Mouse (Mus musculus) testis, postnatal 14 days (tissue): ENCODE measurements around the gene Abcc4.

Experiments used
- DNase-seq: peaks from one replicate; pipeline ENCODE4 v3.0.0; 2021; ENCODE audit warnings: low spot score

Gene Abcc4

GRCm38 (mm10) chr14:118579013-118579728, 126.8 kb downstream of the Abcc4 start:
- DNase-seq = no peak

- DNase-seq = no peak
These were observed 128.1 kb downstream of the Abcc4 start for GRCm38 (mm10) chr14:118577895-118578294.

- DNase-seq = no peak
These were observed 133.3 kb downstream of the Abcc4 start for GRCm38 (mm10) chr14:118572688-118573245.

DNA sequence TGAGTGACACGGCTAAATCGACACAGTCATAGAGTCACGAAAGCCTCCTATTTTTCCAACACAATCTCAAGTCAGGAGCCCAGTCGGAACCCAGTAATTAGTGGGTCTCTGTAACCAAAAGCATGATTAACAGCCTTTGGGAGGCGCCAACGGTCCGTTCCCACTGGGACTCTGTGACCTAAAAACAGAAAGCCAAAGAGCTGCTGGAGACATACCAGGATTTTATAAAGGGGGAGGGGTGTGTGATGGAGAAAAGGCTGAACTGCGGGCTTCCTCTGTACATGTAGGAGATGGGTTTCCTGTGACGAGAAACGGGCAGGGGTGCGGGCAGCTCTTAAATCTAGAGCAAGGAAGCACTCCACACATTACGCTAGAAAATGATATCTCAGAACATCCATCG, 136.4 kb downstream of the Abcc4 start:
- no peak for DNase-seq

DNA sequence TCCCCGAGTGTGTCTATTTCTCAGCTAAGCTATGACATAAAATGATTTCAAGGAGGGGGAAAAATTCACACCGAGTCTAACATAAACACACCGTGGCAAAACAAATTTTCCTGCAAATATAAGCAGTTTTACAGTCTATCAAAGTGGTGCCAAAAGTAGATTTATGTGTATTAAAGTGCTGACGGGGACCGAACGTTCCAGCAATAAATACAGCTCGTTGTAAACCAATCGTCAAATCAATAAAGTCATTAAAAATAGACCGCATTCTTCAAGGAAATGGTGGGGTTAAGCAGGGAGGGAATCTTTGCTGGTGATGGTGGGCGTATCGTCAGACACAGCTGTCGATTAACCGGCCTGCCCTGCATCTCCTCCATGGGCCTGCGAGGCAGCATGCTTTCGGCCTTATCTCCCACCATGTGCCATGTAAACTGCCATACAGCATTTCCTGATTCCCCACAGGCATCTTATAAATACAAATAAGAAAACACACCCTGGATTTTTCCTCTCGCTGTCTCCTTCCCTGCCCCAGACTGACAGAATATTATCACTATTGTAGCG, 137.8 kb downstream of the Abcc4 start:
- DNase-seq = no peak

- no peak for DNase-seq
These were observed 139.2 kb downstream of the Abcc4 start for GRCm38 (mm10) chr14:118566809-118567208.

- DNase-seq = no peak
These were observed 139.8 kb downstream of the Abcc4 start for GRCm38 (mm10) chr14:118566214-118566688.

- no peak for DNase-seq
These were observed 140.3 kb downstream of the Abcc4 start for GRCm38 (mm10) chr14:118565696-118566095.

GRCm38 (mm10) chr14:118563570-118563969, 142.4 kb downstream of the Abcc4 start:
- no peak for DNase-seq

- no peak for DNase-seq
These were observed 153.0 kb downstream of the Abcc4 start for GRCm38 (mm10) chr14:118552901-118553475.

DNA sequence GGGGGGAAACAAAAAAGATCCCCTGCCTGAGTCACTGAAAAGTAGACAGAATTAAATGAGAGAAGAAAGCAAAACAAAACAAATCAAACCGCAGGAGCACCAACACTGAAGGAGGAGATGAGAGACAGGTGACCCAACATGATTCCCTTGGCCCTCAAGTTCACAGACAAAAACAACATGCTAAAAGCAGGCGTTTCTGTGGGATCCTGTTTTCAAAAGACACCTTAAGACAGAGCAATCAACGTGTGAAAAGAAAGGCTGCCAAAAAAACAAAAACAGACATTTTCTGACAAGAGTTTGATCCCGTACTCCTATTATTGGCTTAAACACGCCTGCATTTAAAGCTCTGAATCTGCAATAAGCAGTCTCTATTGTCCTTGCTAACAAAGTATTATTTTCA, 153.6 kb downstream of the Abcc4 start:
- no peak for DNase-seq

DNA sequence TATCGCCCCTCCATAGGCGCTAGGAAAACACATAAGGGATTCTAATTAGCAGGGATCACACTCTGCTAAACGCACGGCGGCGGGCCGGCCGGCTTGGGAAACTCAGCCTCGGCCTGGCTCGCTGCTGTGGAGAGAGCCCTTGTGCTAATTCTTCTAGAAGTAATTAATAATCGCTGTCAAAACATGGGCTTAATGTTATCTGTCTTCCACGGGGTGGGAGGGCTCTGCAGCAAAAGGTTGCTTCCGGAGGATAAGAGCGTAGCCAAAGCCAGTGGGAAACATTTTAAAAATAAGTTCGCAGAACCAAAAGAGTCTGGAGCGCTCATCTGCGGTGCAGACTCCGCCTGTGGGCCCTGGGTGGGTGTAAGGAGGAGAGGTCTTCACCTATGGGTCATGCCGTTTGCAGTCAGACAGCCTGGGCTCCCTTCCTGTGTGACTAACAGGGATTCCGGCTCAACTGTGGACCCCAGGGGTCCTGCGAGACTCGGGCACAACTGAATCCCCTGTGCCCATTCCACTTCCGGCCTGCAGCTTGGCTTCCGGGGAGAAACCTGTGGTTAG, 154.2 kb downstream of the Abcc4 start:
- DNase-seq = peak; percentile 11

DNA sequence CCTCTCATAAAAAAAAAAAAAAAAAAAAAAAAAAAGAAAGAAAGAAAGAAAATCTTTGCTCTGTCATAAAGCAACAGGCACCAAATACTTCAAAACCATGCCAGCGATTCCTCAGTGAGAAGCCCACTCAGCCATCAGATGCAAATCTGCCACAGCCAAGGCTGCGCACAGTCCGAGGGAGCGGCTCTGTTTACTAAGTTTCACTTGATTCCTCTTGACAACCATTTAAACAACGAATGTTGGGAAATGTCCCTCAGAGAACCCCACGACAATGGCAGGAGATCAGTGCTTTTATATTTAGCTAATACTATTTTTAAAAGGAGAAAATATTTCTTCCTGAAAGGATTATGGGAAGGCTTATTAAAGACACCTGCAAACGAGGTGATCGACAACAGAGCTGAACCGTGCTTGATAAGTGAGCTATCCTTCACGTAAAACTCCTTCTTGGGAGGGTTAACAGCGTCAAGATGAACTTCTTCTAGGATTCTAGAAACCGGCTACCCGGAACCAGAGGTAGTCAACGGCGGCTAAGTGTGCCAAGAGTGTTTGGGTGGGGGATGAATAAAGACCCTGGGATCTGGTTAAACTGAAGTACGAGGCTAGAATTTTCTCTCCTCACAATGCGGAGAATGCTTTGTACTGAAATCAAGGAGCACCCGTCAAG, 154.8 kb downstream of the Abcc4 start:
- no peak for DNase-seq

- DNase-seq = no peak
These were observed 161.5 kb downstream of the Abcc4 start for GRCm38 (mm10) chr14:118544493-118544892.

GRCm38 (mm10) chr14:118542947-118543346, 163.1 kb downstream of the Abcc4 start:
- no peak for DNase-seq

GRCm38 (mm10) chr14:118531539-118531938, 174.5 kb downstream of the Abcc4 start:
- DNase-seq = no peak

DNA sequence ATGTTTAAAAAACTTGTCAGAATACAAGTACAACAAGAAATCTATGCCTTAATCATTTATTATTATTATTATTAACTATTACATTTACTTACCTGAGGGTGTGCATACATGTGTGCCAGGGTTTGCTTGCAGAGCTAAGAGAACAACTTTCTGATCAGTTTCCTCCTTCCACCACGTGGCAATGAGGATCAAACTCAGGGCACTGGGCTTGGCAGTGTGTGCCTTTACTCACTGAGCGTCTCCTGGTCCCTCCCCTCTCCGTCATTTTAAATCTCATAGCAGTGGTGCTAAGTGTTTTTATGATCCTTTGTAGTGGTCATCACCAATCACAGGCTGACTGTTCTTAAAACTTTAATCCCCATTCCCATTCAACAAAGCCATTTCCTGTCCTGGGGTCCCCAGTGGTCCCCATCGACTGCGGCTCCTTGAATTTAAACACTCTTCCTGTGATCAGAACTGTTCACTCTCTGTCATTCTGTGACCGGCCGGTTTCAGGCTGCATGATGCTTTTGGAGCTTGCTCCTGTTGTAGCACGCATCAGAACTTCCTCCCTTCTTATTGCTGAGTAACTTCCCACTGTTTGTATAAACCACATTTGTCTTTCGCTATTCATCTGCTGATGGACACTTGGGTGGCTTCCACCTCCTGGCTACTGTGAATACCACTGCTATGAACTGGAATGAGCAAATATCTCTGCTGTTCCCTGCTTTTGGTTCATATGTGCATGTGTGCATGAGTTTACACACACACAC, 191.6 kb downstream of the Abcc4 start:
- DNase-seq = no peak

- peak; percentile 17 for DNase-seq
These were observed 194.3 kb downstream of the Abcc4 start for GRCm38 (mm10) chr14:118511715-118512114.

DNA sequence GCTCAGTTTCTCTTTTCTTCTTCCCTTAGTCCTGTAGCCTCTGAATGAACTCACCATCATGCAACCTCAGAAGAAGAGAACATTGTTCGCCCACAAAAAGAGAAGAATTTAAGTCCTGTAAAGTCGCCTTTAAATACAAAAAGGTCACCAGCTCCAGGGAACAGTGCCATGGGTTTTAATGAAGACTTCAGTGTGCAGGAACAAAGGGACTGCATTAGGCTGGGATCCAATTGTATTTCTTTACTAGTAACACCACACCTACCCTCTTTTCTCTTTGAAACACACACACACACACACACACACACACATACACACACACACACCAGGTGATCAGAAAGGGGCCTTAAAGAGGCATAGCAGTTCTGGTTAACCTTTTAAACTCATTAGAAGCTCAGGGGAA, 195.2 kb downstream of the Abcc4 start:
- DNase-seq = no peak

DNA sequence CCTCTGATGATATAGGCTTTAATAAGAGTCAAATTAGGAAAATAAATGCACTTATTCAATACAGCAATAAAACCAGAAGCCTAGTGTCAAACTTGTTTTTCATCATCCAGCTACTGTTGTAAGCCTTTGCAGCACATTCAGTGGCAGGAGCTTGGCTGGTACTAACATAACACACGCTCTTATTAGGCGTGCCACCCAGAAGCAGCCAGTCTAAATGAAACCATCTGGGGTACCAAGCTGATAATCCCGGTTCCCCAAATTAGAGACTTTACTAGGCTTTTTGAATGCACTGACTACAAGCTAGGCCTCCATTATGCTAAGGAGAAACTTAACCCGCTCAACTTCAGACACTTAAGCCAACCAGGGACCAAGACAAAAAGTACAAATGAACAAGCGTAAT, 195.8 kb downstream of the Abcc4 start:
- DNase-seq = no peak

GRCm38 (mm10) chr14:118507829-118508228, 198.2 kb downstream of the Abcc4 start:
- no peak for DNase-seq
